Mouse (Mus musculus) limb, embryonic 13.5 days (tissue): ENCODE measurements around the gene Gm6164. TPM values are rescaled to one million over a fixed set of nuclear protein-coding genes. Genes with fewer than 3 reads are reported as not detected.
"Not testable (repeated sequence)": the region's sequence is repeated elsewhere in the genome, so short reads cannot be mapped to it uniquely, and the experiment has no call there.

ENCODE experiments used
- ATAC-seq: fragments of 200-750 bp; cut with Nextera tagmentation; 2 replicates; pipeline ENCODE4 v1.8.0; 2017; ENCODE audit warnings: low read depth, moderate number of reproducible peaks, moderate TSS enrichment; ENCODE audit not compliant: low FRiP score
- H3K27ac ChIP-seq: fragments of 300-500 bp; sonication (generic); 2 replicates; pipeline ENCODE4 v1.5.1; 2015; ENCODE audit warnings: inconsistent platforms, mild to moderate bottlenecking, moderate library complexity
- H3K27me3 ChIP-seq: fragments of 300-500 bp; sonication (generic); 2 replicates; pipeline ENCODE4 v1.6.1; 2015; ENCODE audit warnings: mild to moderate bottlenecking, inconsistent platforms
- H3K36me3 ChIP-seq: fragments of 300-500 bp; sonication (generic); 2 replicates; pipeline ENCODE4 v1.6.1; 2015; ENCODE audit warnings: inconsistent platforms, mild to moderate bottlenecking, moderate library complexity
- H3K4me1 ChIP-seq: fragments of 300-500 bp; sonication (generic); 2 replicates; pipeline ENCODE4 v1.6.1; 2015; ENCODE audit warnings: inconsistent platforms
- H3K4me2 ChIP-seq: fragments of 300-500 bp; sonication (generic); replicated peaks from 2 replicates; pipeline ENCODE4 v1.6.1; 2015; ENCODE audit warnings: inconsistent platforms, mild to moderate bottlenecking, moderate library complexity
- H3K4me3 ChIP-seq: fragments of 300-500 bp; sonication (generic); 2 replicates; pipeline ENCODE4 v1.5.1; 2015; ENCODE audit warnings: moderate library complexity, mild to moderate bottlenecking, inconsistent platforms
- H3K9ac ChIP-seq: fragments of 300-500 bp; sonication (generic); 2 replicates; pipeline ENCODE4 v1.6.1; 2015; ENCODE audit warnings: mild to moderate bottlenecking, inconsistent platforms
- H3K9me3 ChIP-seq: fragments of 300-500 bp; sonication (generic); 2 replicates; pipeline ENCODE4 v1.6.1; 2016; ENCODE audit warnings: inconsistent platforms
- WGBS: fragments of 180-500 bp; shearing (Covaris S2); methylation state at CpG from one replicate; pipeline ENCODE4 v1.1.7; 2015; 5-methylcytosine and 5-hydroxymethylcytosine counted together
- polyA plus RNA-seq: library from polyadenylated mRNA; unstranded; fragments of >200 nt; fragmentation: Nextera tagmentation; extraction: Ambion mirVana; gene quantifications from 2 replicates; pipeline ENCODE4 v1.2.1, GENCODE M21; 2015

Gene Gm6164
- polyA plus RNA-seq, result not detected in 2 replicates

DNA sequence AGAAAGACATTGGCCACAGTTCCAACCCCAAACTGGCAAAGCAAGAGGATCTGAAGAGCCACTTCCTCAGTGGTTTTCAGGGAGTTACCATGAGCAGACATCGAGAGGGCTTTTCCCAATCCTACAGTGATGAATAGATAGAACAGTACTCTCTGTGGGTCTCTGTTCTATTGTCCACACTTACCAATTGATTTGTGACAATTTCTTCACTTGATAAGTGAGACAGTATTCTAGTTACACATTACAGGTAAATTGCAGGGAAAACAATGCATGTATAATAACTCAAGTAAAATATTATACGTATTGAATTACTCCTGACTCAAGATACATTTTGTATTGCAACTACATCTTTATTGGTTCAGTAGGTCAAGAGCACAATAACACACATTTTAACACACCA, at the start of gene Gm6164:
Gene Gm6164, minus strand, starts transcription at position 101 of the 400 bp plus-strand sequence.
- H3K9ac ChIP-seq, H3K27me3 ChIP-seq, H3K36me3 ChIP-seq, H3K4me3 ChIP-seq, H3K4me1 ChIP-seq, H3K27ac ChIP-seq, ATAC-seq, H3K9me3 ChIP-seq, H3K4me2 ChIP-seq: not testable (repeated sequence)
- no CpG with 5 or more reads among the region's 2 CpGs for WGBS

DNA sequence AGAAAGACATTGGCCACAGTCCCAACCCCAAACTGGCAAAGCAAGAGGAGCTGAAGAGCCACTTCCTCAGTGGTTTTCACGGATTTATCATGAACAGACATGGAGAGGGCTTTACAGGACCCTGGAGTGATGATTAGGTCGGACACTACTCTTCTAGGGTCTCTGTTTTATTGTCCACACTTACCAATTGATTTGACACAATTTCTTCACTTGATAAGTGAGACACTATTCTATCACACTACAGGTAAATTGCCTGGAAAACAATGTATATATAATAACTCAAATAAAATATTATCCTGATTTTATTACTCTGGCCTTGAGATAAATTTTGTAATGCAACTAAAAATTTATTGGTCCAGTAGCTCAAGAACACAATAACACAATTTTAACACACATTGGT, 28.3 kb upstream of the Gm6164 start, which contains the start of gene Gm4498:
Gene Gm4498, minus strand, starts transcription at position 101 of the 400 bp plus-strand sequence.
- not testable (repeated sequence) for H3K4me2 ChIP-seq, H3K9ac ChIP-seq, H3K4me1 ChIP-seq, H3K9me3 ChIP-seq, H3K27ac ChIP-seq, H3K36me3 ChIP-seq, H3K4me3 ChIP-seq, H3K27me3 ChIP-seq, ATAC-seq
- WGBS, result no CpG with 5 or more reads among the region's 2 CpGs

DNA sequence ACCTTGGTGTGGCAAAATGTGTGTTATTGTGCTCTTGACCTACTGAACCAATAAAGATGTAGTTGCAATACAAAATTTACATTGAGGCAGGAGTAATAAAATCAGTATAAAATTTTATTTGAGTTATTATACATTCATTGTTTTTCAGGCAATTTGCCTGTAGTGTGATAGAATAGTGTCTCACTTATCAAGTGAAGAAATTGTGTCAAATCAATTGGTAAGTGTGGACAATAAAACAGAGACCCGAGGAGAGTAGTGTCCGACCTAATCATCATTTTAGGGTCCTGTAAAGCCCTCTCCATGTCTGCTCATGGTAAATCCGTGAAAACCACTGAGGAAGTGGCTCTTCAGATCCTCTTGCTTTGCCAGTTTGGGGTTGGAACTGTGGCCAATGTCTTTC, 12.0 kb downstream of the Gm6164 start, which contains the start of gene Vmn1r95:
Gene Vmn1r95, plus strand, starts transcription at position 301 of the 400 bp plus-strand sequence.
- H3K4me2 ChIP-seq, H3K4me3 ChIP-seq, H3K36me3 ChIP-seq, H3K27me3 ChIP-seq, H3K9me3 ChIP-seq, H3K9ac ChIP-seq, H3K27ac ChIP-seq, ATAC-seq, H3K4me1 ChIP-seq: not testable (repeated sequence)
- WGBS, result no CpG with 5 or more reads among the region's 3 CpGs

DNA sequence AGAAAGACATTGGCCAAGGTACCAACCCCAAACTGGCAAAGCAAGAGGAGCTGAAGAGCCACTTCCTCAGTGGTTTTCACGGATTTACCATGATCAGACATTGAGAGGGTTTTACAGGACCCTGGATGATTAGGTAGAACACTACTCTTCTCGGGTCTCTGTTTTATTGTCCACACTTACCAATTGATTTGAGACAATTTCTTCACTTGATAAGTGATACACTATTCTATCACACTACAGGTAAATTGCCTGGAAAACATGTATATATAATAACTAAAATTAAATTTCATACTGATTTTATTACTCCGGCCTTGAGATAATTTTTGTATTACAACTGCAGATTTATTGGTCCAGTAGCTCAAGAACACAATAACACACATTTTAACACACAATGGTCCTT, 37.1 kb downstream of the Gm6164 start, which contains the start of gene Vmn1r94:
Gene Vmn1r94, minus strand, starts transcription at position 101 of the 400 bp plus-strand sequence.
- H3K36me3 ChIP-seq, H3K27ac ChIP-seq, H3K9ac ChIP-seq, H3K9me3 ChIP-seq, H3K4me2 ChIP-seq, H3K27me3 ChIP-seq, ATAC-seq, H3K4me3 ChIP-seq, H3K4me1 ChIP-seq: not testable (repeated sequence)
- no CpG with 5 or more reads among the region's 3 CpGs for WGBS

Other genes starting within 250 kb of the Gm6164 start
- not detected in 2 replicates for gene Ceacam20, start 240.2 kb downstream of the Gm6164 start, polyA plus RNA-seq
- not detected in 2 replicates for gene Nlrp9b, start 214.1 kb downstream of the Gm6164 start, polyA plus RNA-seq
- not detected in 2 replicates for gene Vmn1r91, start 105.9 kb downstream of the Gm6164 start, polyA plus RNA-seq
- not detected in 2 replicates for gene Gm16442, start 83.0 kb downstream of the Gm6164 start, polyA plus RNA-seq
- not detected in 2 replicates for gene Vmn1r93, start 66.5 kb downstream of the Gm6164 start, polyA plus RNA-seq
- gene Vmn1r94, start 37.2 kb downstream of the Gm6164 start, polyA plus RNA-seq, result not detected in 2 replicates
- gene Vmn1r95, start 11.9 kb downstream of the Gm6164 start, polyA plus RNA-seq, result not detected in 2 replicates
- gene Gm4498, start 28.2 kb upstream of the Gm6164 start, polyA plus RNA-seq, result not detected in 2 replicates
- not detected in 2 replicates for gene Gm5890, start 57.2 kb upstream of the Gm6164 start, polyA plus RNA-seq
- not detected in 2 replicates for gene Gm4133, start 128.5 kb upstream of the Gm6164 start, polyA plus RNA-seq
- gene Gm5728, start 169.8 kb upstream of the Gm6164 start, polyA plus RNA-seq, result not detected in 2 replicates
- not detected in 2 replicates for gene Vmn1r100, start 212.3 kb upstream of the Gm6164 start, polyA plus RNA-seq
- gene Vmn1r101, start 237.0 kb upstream of the Gm6164 start, polyA plus RNA-seq, result not detected in 2 replicates